Mouse (Mus musculus): ENCODE results near the gene Kat6b.

DNA sequence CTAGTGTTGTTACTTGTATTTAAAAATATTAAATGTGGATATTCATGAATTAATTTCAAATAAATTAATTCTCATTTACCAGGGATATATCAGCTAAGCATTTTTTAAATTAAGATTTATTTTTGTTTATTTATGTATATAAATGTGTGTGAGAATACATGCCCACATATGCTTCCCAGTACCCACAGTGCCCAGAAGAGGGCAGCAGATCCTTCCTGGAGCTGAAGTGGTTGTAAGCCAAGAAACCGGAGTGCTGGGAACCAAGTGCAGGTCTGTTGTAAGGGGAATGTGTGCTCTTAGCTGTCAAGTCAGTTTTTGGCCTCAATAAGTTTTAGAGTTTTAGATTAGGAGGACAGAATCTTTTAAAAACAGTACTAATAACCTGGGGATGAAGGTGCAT lies 110.9 kb downstream of the Kat6b start:
- no peak for TF ChIP-seq ETS1 (conservative IDR thresholded peaks at IDR 0.05; ENCODE audit: low read depth, low read length)
- TF ChIP-seq ZMIZ1 (IDR thresholded peaks at IDR 0.05; ENCODE audit: low read depth, low read length), result no peak
- TF ChIP-seq POLR2A (IDR thresholded peaks at IDR 0.05; ENCODE audit: low read depth, low read length), result no peak
- TF ChIP-seq NRF1 (IDR thresholded peaks at IDR 0.05; ENCODE audit: low read depth, low read length), result no peak
- TF ChIP-seq MAZ (IDR thresholded peaks at IDR 0.05; ENCODE audit: low read depth, low read length), result no peak
- 0 out of 4 replicates have a peak, but pooled peaks of 1 of the 2 experiments have one; percentile 11 for TF ChIP-seq CTCF (conservative IDR thresholded peaks at IDR 0.05 in 1 of 2, IDR thresholded peaks at IDR 0.05 in 1 of 2; ENCODE audit: low read depth in 2 of 2, low read length in 2 of 2)

Measured in CH12.LX (cell line).